Comparison of ENCODE assay signal across 21 mouse cellular contexts in the genomic region with DNA sequence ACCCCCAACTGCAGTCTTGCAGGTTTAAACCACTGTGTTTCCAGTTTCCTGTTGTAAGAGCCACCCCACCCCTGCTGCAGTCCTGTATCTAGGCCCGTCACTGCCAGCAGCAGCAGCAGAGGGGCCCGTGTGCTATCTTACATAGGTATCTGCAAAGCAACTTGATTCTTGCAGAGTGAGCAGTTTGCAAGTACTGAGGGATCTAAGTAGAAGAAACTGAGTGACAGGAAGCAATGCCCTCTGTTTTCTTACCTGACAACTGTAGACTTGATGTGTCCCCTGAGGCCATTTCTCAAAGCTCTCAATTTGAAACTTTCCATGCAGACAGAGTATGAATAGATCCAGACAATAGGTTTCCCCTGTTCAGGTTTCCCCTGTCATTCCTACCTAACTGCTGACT.
DNase-seq lines count a peak whose midpoint lies in the region; ATAC-seq and TF ChIP-seq lines count a peak whose summit lies in the region.
"Had no signal": no experiment of that assay in that cellular context is flagged by ENCODE, and none has a peak within 500 bp of the region (broad histone marks: within the 10 kb centered on the region; RNA-seq: fewer than 3 reads in every experiment).

No protein-coding gene starts in this region.

- no peaks in the 10 kb centered on the region for H3K4me1 ChIP-seq in embryonic facial prominence, embryonic 11.5 days (ENCODE audit: control insufficient read depth, insufficient read depth, low read length)
- H3K4me1 ChIP-seq in embryonic facial prominence, embryonic 10.5 days: peaks cover 17% of the 10 kb centered on the region
- H3K4me1 ChIP-seq in hindbrain, postnatal 0 days (ENCODE audit: insufficient read depth, low read length): no peaks in the 10 kb centered on the region
- H3K4me1 ChIP-seq: forebrain, embryonic 10.5 days had no signal

- no peaks in the 10 kb centered on the region for H3K9me3 ChIP-seq in embryonic facial prominence, embryonic 11.5 days (replicated peaks; ENCODE audit: control insufficient read depth, low read length)
- H3K9me3 ChIP-seq in embryonic facial prominence, embryonic 10.5 days: peaks cover 8% of the 10 kb centered on the region; the same call in 1 of the 2 replicates
- H3K9me3 ChIP-seq in hindbrain, postnatal 0 days (ENCODE audit: low read length): no peaks in the 10 kb centered on the region
- H3K9me3 ChIP-seq: forebrain, embryonic 10.5 days; kidney, embryonic 15.5 days; limb, embryonic 13.5 days had no signal

- DNase-seq in embryonic facial prominence, embryonic 11.5 days (ENCODE audit: low spot score): peak; percentile 12
- DNase-seq in embryonic facial prominence, embryonic 10.5 days (ENCODE audit: low spot score): no peak
- DNase-seq in thymus, postnatal 25 days: peak; percentile 38
- DNase-seq in hindbrain, postnatal 0 days (ENCODE audit: low spot score): no peak
- DNase-seq in gastrocnemius, postnatal 25 days: no peak
- DNase-seq: adrenal gland, adult 2 months; cerebellum, adult 9-10 months; forebrain, postnatal 0 days; layer of hippocampus, postnatal 36 days; midbrain, embryonic 14.5 days; right cerebral cortex, postnatal 25 days had no signal

- no peak overlapping the region for H3K4me2 ChIP-seq in embryonic facial prominence, embryonic 11.5 days (ENCODE audit: low read depth, low read length)
- no peak overlapping the region for H3K4me2 ChIP-seq in hindbrain, postnatal 0 days (ENCODE audit: low read depth, low read length)
- H3K4me2 ChIP-seq: heart, embryonic 13.5 days; hindbrain, embryonic 14.5 days; limb, embryonic 13.5 days had no signal

- no peak overlapping the region for H3K27ac ChIP-seq in embryonic facial prominence, embryonic 11.5 days (replicated peaks; ENCODE audit: low read depth, low read length)
- no peak overlapping the region for H3K27ac ChIP-seq in embryonic facial prominence, embryonic 10.5 days (replicated peaks)
- no peak overlapping the region for H3K27ac ChIP-seq in hindbrain, postnatal 0 days
- H3K27ac ChIP-seq: forebrain, embryonic 10.5 days; heart, embryonic 13.5 days; hindbrain, embryonic 14.5 days; liver, embryonic 14.5 days had no signal

- TF ChIP-seq CTCF in hindbrain, postnatal 0 days (IDR thresholded peaks at IDR 0.05; ENCODE audit: low read depth): no peak

- no peak overlapping the region for H3K4me3 ChIP-seq in embryonic facial prominence, embryonic 11.5 days (ENCODE audit: low read depth, low read length)
- H3K4me3 ChIP-seq in embryonic facial prominence, embryonic 10.5 days: no peak overlapping the region
- H3K4me3 ChIP-seq in hindbrain, postnatal 0 days (ENCODE audit: low read length): no peak overlapping the region
- H3K4me3 ChIP-seq: forebrain, embryonic 10.5 days; heart, embryonic 13.5 days; kidney, embryonic 15.5 days; limb, embryonic 13.5 days had no signal

- no peak overlapping the region for H3K9ac ChIP-seq in embryonic facial prominence, embryonic 11.5 days (replicated peaks; ENCODE audit: low read length)
- no peak overlapping the region for H3K9ac ChIP-seq in hindbrain, postnatal 0 days (replicated peaks; ENCODE audit: low read length)
- H3K9ac ChIP-seq: forebrain, postnatal 0 days; heart, embryonic 13.5 days; hindbrain, embryonic 14.5 days; kidney, embryonic 15.5 days; limb, embryonic 13.5 days; liver, embryonic 14.5 days had no signal

- H3K36me3 ChIP-seq in embryonic facial prominence, embryonic 11.5 days (replicated peaks; ENCODE audit: control insufficient read depth, insufficient read depth, low read depth, low read length): no peaks in the 10 kb centered on the region
- H3K36me3 ChIP-seq in embryonic facial prominence, embryonic 10.5 days (replicated peaks): no peaks in the 10 kb centered on the region
- H3K36me3 ChIP-seq in hindbrain, postnatal 0 days (ENCODE audit: insufficient read depth, low read length): no peaks in the 10 kb centered on the region
- H3K36me3 ChIP-seq: forebrain, embryonic 10.5 days; heart, embryonic 13.5 days; kidney, embryonic 15.5 days; limb, embryonic 13.5 days had no signal

- 66% methylated on average over 2 of the region's 2 CpGs for WGBS in embryonic facial prominence, embryonic 11.5 days
- WGBS in embryonic facial prominence, embryonic 10.5 days: 50% methylated on average over 2 of the region's 2 CpGs
- WGBS in hindbrain, postnatal 0 days: 78% methylated on average over 2 of the region's 2 CpGs

- ATAC-seq in embryonic facial prominence, embryonic 11.5 days (replicated peaks; ENCODE audit: insufficient number of reproducible peaks, low FRiP score, low TSS enrichment, low read depth): no peak
- peak; percentile 52 for ATAC-seq in activated CD4-positive, CD25-positive, alpha-beta regulatory T cell, adult 4 months
- peak; percentile 70; the same call in 1 of the 2 replicates for ATAC-seq in megakaryocyte-erythroid progenitor cell, adult 5-6 weeks (replicated peaks; ENCODE audit: low FRiP score, low TSS enrichment, poor library complexity, severe bottlenecking)
- no peak for ATAC-seq in hindbrain, postnatal 0 days
- ATAC-seq in granulocyte monocyte progenitor cell, adult 5-6 weeks (replicated peaks; ENCODE audit: poor library complexity, severe bottlenecking): no peak
- ATAC-seq: forebrain, postnatal 0 days; intestine, postnatal 0 days had no signal

- H3K27me3 ChIP-seq in embryonic facial prominence, embryonic 11.5 days (ENCODE audit: control insufficient read depth, insufficient read depth, low read length): no peaks in the 10 kb centered on the region
- no peaks in the 10 kb centered on the region for H3K27me3 ChIP-seq in embryonic facial prominence, embryonic 10.5 days (replicated peaks; ENCODE audit: low read depth, poor library complexity, severe bottlenecking)
- no peaks in the 10 kb centered on the region for H3K27me3 ChIP-seq in hindbrain, postnatal 0 days (ENCODE audit: insufficient read depth, low read length)
- H3K27me3 ChIP-seq: heart, embryonic 13.5 days; kidney, embryonic 15.5 days; limb, embryonic 13.5 days had no signal

Comparison
In these comparisons a context has a peak if more than half of its experiments do, and no peak if none do; other contexts are left out.
1. DNase-seq: peak in embryonic facial prominence, embryonic 11.5 days (single experiment) and thymus, postnatal 25 days (single experiment); none in embryonic facial prominence, embryonic 10.5 days (single experiment), hindbrain, postnatal 0 days (single experiment) and gastrocnemius, postnatal 25 days (single experiment).
2. ATAC-seq: peak in activated CD4-positive, CD25-positive, alpha-beta regulatory T cell, adult 4 months (single experiment) and megakaryocyte-erythroid progenitor cell, adult 5-6 weeks (single experiment); none in embryonic facial prominence, embryonic 11.5 days (single experiment), hindbrain, postnatal 0 days (single experiment) and granulocyte monocyte progenitor cell, adult 5-6 weeks (single experiment).